Mouse (Mus musculus) gastrocnemius, adult 2 months (tissue): ENCODE measurements around the gene Sag. TPM values are rescaled to one million over a fixed set of nuclear protein-coding genes. Genes with fewer than 3 reads are reported as not detected.
"Not testable (repeated sequence)": the region's sequence is repeated elsewhere in the genome, so short reads cannot be mapped to it uniquely, and the experiment has no call there.

Experiments used
- DNase-seq: peaks from one replicate; pipeline ENCODE4 v3.0.0; 2022
- H3K27ac ChIP-seq: fragments of 200-600 bp; 2 replicates; pipeline ENCODE4 v1.8.1; 2022; ENCODE audit warnings: mild to moderate bottlenecking
- H3K4me3 ChIP-seq: fragments of 200-600 bp; 2 replicates; pipeline ENCODE4 v1.8.1; 2022; ENCODE audit warnings: mild to moderate bottlenecking, moderate library complexity
- CTCF ChIP-seq: fragments of 200-600 bp; IDR thresholded peaks from 2 replicates; pipeline ENCODE4 v1.8.1; 2022; ENCODE audit warnings: antibody characterized with exemption, mild to moderate bottlenecking, moderate library complexity
- intact Hi-C: fragments of 180-260 bp; cut with DNase I; formaldehyde crosslinking; loops from one replicate; pipeline ENCODE4 v1.15.1; 2025
- total RNA-seq, 2 experiments: library from RNA; stranded (reverse); gene quantifications; 2 replicates each; pipeline ENCODE4 v1.2.3; 2021

Gene Sag
- total RNA-seq, 2 experiments from 2014 or later = 0.17 to 0.23 TPM

DNA sequence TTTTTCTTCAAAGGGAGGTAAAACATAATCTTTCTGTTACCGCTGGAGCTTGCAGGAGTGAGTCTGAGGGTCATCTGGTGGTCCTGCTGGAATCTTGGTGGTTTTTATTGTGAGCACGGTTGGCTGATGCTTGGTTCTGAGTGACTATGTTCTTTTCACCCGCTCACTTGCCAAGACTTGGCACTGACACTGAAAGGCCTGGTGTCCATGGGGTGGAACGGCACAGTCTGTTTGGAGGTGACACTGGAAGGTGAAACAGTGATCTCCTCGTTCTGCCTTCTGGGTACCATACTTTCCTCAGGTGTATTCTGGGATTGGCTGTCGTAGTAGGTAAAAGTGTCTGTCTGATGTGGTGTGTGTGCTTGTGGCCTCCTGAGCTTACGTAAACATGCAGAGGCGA, 13.8 kb upstream of the Sag start:
- no peak overlapping the region for H3K4me3 ChIP-seq
- intact Hi-C loops = no loop called here
- no peak for DNase-seq
- TF ChIP-seq CTCF = no peak
- no peak overlapping the region for H3K27ac ChIP-seq

DNA sequence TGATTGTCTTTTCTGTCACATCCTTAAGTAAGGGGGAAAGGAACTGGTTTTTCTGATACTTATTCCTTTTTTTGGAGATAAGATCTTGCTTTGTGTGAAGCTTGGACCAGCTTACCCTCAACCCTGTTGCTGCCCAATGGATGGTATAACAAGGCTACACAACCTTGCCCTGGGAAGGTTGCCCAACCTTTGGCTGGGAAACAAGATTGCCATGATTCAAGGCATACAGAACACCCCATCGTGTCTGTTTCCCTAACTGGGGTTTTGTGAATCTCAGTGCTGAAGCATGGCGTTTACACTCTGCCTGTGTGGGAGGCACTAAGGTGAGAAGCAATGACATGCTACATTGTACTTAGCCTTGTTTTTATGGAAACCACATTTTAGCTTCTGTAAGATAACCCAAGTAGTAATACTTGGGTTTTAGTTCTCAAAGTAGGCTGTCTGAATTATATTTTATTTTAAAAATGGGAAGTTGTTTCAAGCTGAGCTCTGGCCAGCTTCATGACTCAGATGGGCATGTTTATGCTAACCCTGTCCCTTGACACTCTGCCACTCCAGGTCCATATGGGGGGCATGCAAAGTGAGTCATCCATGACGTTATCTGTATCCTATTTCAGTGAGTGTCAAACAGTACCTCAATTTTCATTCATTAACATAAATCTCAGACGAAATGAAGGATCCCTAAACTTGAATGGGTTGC, 10.9 kb upstream of the Sag start:
- no peak for TF ChIP-seq CTCF
- no peak overlapping the region for H3K4me3 ChIP-seq
- no peak overlapping the region for H3K27ac ChIP-seq
- intact Hi-C loops = no loop called here
- DNase-seq = no peak

DNA sequence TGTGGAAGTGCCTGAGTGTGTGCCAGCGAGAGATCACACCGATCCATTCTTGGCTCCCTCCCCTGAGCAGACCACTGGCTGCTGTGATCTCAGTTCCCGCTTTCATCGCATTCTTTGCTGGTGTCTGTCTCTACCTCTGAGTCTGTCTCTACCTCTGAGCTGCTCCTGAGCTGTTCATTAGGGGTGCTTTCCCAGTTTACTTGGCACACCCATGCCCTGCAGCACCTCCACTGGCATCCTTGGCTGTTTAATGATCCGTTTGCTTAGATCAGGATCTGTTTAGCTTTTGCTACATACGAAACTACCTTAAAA, 10.4 kb upstream of the Sag start:
- intact Hi-C loops = no loop called here

GRCm38 (mm10) chr1:87797702-87798101, 5.8 kb upstream of the Sag start:
- TF ChIP-seq CTCF = no peak
- no peak overlapping the region for H3K4me3 ChIP-seq
- H3K27ac ChIP-seq = no peak overlapping the region
- intact Hi-C loops = no loop called here
- DNase-seq = no peak

More for the DNA sequence above, 10.4 kb upstream of the Sag start:
- TF ChIP-seq CTCF = no peak
- Histone ChIP-seq H3K4me3 (no peak overlapping the region), H3K27ac (no peak overlapping the region)
- DNase-seq = no peak

DNA sequence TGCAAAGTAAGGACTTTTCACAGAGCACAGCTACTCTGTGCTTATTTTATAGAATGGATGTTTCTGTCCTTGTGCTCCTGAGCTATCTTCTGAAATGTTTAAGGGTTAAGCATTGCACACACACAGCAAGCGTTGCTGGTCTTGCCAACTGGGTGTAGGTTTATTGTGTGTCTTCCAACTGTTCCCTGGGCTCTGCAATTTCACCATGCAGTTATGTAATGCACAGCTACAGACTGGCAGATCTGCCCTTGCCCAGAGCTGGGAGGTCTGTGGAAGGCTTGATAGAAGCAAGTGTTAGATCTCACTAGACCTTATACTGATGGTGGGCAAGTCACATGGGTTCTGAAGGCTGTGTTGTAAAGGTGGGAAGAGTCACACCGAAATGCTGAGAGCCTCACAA, 5.2 kb upstream of the Sag start:
- Histone ChIP-seq H3K4me3 (no peak overlapping the region), H3K27ac (no peak overlapping the region)
- intact Hi-C loops = no loop called here
- no peak for TF ChIP-seq CTCF
- no peak for DNase-seq

DNA sequence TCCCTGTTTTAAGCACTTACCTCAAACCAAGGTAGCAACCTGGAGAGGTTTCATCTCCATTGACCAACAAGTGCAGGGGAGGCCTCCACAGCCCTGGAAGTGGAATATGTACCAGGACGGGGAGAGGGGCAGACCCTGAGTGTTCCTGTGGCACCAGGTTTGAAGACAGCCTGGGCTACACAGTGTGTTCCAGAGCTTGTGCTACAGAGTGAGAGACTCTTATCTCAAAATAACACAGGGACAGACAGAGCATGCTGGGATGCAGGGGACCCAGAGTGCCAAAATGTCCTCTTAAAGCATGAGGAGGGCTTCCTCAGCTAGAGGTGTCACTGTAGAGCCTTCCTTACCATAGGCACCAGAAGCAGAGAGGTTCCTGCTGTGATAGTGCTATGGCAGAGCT, 4.3 kb downstream of the Sag start:
- intact Hi-C loops = no loop called here
- no peak for TF ChIP-seq CTCF
- Histone ChIP-seq H3K4me3 (no peak overlapping the region), H3K27ac (no peak overlapping the region)
- DNase-seq = no peak

- no peak overlapping the region for H3K4me3 ChIP-seq
- no peak for TF ChIP-seq CTCF
- no peak for DNase-seq
- intact Hi-C loops = no loop called here
- no peak overlapping the region for H3K27ac ChIP-seq
Observed at GRCm38 (mm10) chr1:87811391-87811790, 7.9 kb downstream of the Sag start.

DNA sequence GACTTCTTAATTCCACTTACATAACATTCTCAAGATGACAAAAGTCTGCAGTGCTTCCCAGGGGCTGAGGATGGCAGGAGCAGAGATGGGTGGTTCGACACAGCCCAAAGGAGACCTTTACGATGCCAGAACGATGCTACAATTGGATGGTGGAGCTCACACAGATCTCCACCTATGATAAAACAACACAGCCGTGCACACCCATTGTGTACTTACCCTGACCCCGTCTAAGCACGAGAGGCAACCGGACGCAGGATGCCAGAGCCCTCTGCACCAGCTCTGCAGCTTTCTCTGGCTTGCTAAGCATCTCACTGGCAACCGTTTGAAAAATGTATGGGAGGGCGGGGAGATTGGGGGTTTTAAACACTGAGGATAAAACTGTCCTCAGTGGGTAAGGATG, 8.6 kb downstream of the Sag start:
- intact Hi-C loops = no loop called here
- Histone ChIP-seq H3K27ac (no peak overlapping the region), H3K4me3 (no peak overlapping the region)
- DNase-seq = no peak
- TF ChIP-seq CTCF = no peak

DNA sequence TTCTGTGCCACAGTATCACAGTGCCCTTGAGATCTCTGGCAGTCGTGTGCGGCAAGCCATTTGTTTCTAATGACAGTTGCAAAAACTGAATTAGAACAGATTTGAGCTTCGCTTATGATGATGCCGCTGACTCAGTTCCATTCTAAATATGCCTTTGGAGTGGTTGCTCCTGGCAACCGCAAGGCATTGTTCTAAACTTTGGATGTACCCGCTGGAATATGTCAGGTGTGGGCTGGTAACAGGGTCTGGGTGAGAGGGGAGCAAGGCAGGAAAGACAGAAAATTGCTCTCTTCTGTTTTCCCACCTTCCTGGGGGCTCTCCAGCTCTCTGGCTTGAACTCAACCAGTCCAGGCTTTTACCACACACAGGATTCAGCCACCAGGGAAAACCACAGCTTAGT, 9.7 kb downstream of the Sag start:
- no peak for TF ChIP-seq CTCF
- H3K27ac ChIP-seq = no peak overlapping the region

DNA sequence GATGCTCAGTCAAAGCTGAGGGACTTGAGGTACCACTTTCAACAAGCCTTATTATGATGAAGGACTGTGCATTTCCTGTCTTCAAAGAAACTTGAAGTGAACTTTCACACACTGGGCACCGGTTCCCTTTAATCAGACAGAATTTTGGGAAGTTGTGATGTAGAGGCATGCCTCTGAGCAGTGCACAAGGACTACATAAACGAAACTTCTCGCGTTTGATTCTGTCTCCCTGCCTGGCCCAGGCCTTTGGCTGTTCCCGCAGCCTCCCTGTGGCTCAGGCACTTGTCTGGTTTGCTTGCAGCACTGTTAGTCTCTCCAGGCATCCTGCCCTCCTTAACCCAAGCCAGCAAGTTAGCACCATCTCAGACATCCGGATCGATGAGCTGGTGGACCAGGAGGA, 10.2 kb downstream of the Sag start:
- DNase-seq = no peak
- Histone ChIP-seq H3K27ac (no peak overlapping the region), H3K4me3 (no peak overlapping the region)
- TF ChIP-seq CTCF = no peak
- intact Hi-C loops = no loop called here

More for the DNA sequence above, 9.7 kb downstream of the Sag start:
- H3K4me3 ChIP-seq = no peak overlapping the region
- intact Hi-C loops = no loop called here
- no peak for DNase-seq

- TF ChIP-seq CTCF = no peak
- no peak overlapping the region for H3K4me3 ChIP-seq
- H3K27ac ChIP-seq = no peak overlapping the region
- intact Hi-C loops = no loop called here
- DNase-seq = no peak
Observed at GRCm38 (mm10) chr1:87824420-87824995, 21.0 kb downstream of the Sag start.

GRCm38 (mm10) chr1:87825281-87825680, 21.8 kb downstream of the Sag start:
- Histone ChIP-seq H3K4me3 (no peak overlapping the region), H3K27ac (no peak overlapping the region)
- no peak for DNase-seq
- TF ChIP-seq CTCF = peak; percentile 27; the same call in 1 of the 2 replicates
- intact Hi-C loops = no loop called here

DNA sequence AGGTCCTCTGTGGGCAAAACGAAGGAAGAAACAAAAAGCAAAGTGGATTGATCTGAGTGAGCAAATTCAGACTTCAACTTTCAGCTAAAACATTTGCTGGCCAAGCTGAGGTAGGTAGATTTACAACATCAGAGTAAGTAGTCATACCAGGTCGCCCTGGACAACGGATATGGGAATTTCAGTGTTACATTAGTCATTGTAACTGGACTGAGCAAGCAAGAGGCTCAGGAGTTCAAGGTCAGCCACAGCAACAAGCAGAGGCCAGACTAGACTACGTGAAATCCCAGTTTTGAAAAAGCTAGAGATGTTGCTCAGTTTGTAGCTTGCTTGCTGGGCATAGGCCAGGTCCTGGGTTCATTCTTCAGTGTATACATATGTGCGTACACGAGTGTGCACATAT, 22.5 kb downstream of the Sag start:
- no peak for TF ChIP-seq CTCF

GRCm38 (mm10) chr1:87826474-87826873, 23.0 kb downstream of the Sag start:
- Histone ChIP-seq H3K27ac (peak overlapping the region; percentile 1; the same call in 1 of the 2 replicates), H3K4me3 (no peak overlapping the region)
- intact Hi-C loops = no loop called here
- TF ChIP-seq CTCF = no peak
- DNase-seq = no peak

More for the DNA sequence above, 22.5 kb downstream of the Sag start:
- no peak for DNase-seq
- intact Hi-C loops = no loop called here
- Histone ChIP-seq H3K4me3 (no peak overlapping the region), H3K27ac (0 out of 2 replicates have a peak overlapping the region, but pooled peaks have one; percentile 20)

- DNase-seq, H3K4me3 ChIP-seq, intact Hi-C loops: not testable (repeated sequence)
- H3K27ac ChIP-seq = peak overlapping the region; percentile 48
Observed at GRCm38 (mm10) chr1:87827476-87827875, 24.0 kb downstream of the Sag start.
